Mouse (Mus musculus): ENCODE measurements at regions not wholly inside any gene's neighbourhood (a gene's known extent, or its start where the extent isn't known, plus 50 kb on each side); places are given as distances from the start of the nearest gene placed in this dataset.

- in situ Hi-C loops (cut with MboI; ENCODE audit: unreplicated experiment in 2 of 2) = no loop called here
Measured at GRCm38 (mm10) chr10:92339671-92340070, 382.5 kb downstream of the Nedd1 start.

GRCm38 (mm10) chr10:92336949-92337348 is 385.3 kb downstream of the Nedd1 start:
- in situ Hi-C loops (cut with MboI; ENCODE audit: unreplicated experiment in 2 of 2) = no loop called here

DNA sequence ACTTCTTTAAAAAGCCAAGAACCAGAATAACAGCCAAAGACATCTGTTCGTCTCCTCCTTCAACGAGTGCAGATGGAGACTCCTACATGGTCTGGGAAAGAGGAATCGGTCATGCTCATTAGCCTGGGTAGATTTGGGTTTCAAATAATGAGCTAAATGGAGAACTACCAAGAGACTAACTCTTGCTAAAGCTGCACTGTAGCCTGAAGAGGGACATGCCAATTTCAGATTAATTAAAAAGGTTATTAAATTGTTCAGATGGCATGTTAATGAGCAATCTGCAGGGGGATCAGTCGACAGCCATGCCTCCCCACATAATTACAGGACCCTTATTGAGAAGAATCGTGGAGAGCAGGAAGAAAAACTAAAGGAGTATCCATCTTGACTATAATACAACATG is 386.1 kb downstream of the Nedd1 start:
- in situ Hi-C loops (cut with MboI; ENCODE audit: unreplicated experiment in 2 of 2) = no loop called here

GRCm38 (mm10) chr10:92335141-92335540 is 387.1 kb downstream of the Nedd1 start:
- in situ Hi-C loops (cut with MboI; ENCODE audit: unreplicated experiment in 2 of 2) = no loop called here

DNA sequence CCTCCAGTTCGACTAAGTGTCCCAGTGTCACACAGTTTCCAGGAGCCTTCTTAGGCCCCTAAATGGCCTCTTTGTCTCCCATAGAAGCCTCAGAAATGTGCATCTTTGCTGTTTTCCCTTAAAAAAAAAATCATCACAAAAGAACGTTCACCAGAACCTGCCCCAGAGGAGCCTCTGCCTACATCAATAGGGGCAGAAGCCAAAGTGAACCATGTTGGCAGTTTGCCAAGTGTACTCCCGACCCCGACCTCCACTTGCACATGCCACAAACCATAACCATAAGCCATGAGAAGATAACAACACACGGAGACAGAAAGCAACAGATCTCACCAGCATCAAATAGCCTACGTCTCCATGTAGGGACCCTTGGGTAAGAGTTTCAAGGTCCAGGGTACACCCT is 388.4 kb downstream of the Nedd1 start:
- in situ Hi-C loops (cut with MboI; ENCODE audit: unreplicated experiment in 2 of 2) = no loop called here

DNA sequence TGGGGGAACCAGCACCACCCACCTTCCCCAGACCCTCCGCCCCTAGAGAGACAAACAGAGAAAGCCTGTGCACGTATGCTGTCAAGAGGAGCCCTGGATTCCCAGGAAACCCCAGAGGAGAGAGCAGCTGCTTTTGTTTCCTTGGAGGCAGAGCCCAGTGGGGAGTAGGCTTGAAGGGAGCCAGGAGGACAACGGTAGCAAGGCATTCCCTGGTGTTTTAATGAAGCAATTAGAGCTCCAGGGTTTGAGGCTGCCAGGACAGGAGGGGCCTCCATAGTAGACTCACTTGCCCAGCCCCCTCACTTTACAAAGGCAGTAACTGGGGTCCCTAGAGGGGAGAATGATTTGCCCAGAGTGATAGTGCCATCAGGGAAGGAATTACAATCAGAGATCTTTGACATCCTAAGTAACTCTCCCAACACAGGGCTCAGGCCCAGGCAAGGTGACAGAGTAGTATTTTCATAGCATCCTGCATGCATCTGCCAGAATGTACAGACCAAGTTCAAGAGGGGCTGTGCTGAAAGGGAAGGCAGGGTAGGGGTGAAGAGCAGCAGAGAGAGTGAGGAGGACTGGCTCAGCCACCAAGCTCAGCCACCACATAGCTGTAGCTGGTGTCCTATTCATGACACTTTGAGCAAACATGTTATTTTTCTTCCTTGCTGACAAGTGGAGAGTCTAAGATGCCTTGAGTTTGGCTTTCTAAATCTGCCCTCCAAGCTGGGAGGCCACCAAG is 389.0 kb downstream of the Nedd1 start:
- in situ Hi-C loops (cut with MboI; ENCODE audit: unreplicated experiment in 2 of 2) = no loop called here

- in situ Hi-C loops (cut with MboI; ENCODE audit: unreplicated experiment in 2 of 2) = no loop called here
Measured at GRCm38 (mm10) chr10:92330150-92330549, 392.1 kb downstream of the Nedd1 start.

GRCm38 (mm10) chr10:92329661-92330060 is 392.6 kb downstream of the Nedd1 start:
- in situ Hi-C loops (cut with MboI; ENCODE audit: unreplicated experiment in 2 of 2) = no loop called here

- in situ Hi-C loops (cut with MboI; ENCODE audit: unreplicated experiment in 2 of 2) = no loop called here
Measured at GRCm38 (mm10) chr10:92325284-92325989, 396.8 kb downstream of the Nedd1 start.

- in situ Hi-C loops (cut with MboI; ENCODE audit: unreplicated experiment in 2 of 2) = loop anchor here in 1 of 2 experiments (25.0 kb wide), 1 partner anchor 698 kb away; no protein-coding TSS in a partner anchor
Measured at GRCm38 (mm10) chr10:92314606-92315005, 407.6 kb downstream of the Nedd1 start.

- in situ Hi-C loops (cut with MboI; ENCODE audit: unreplicated experiment in 2 of 2) = loop anchor here in 1 of 2 experiments (25.0 kb wide), 1 partner anchor 700 kb away; no protein-coding TSS in a partner anchor
Measured at GRCm38 (mm10) chr10:92312278-92312677, 409.9 kb downstream of the Nedd1 start.

- in situ Hi-C loops (cut with MboI; ENCODE audit: unreplicated experiment in 2 of 2) = loop anchor here in 1 of 2 experiments (25.0 kb wide), 1 partner anchor 704 kb away; no protein-coding TSS in a partner anchor
Measured at GRCm38 (mm10) chr10:92308643-92309042, 413.6 kb downstream of the Nedd1 start.

- in situ Hi-C loops (cut with MboI; ENCODE audit: unreplicated experiment in 2 of 2) = loop anchor here in 1 of 2 experiments (25.0 kb wide), 1 partner anchor 704 kb away; no protein-coding TSS in a partner anchor
Measured at GRCm38 (mm10) chr10:92307861-92308260, 414.4 kb downstream of the Nedd1 start.

- in situ Hi-C loops (cut with MboI; ENCODE audit: unreplicated experiment in 2 of 2) = no loop called here
Measured at GRCm38 (mm10) chr10:92298693-92299092, 423.5 kb downstream of the Nedd1 start.

- in situ Hi-C loops (cut with MboI; ENCODE audit: unreplicated experiment in 2 of 2) = no loop called here
Measured at GRCm38 (mm10) chr10:92296837-92297236, 425.4 kb downstream of the Nedd1 start.

- in situ Hi-C loops (cut with MboI; ENCODE audit: unreplicated experiment in 2 of 2) = no loop called here
Measured at GRCm38 (mm10) chr10:92296303-92296702, 425.9 kb downstream of the Nedd1 start.

DNA sequence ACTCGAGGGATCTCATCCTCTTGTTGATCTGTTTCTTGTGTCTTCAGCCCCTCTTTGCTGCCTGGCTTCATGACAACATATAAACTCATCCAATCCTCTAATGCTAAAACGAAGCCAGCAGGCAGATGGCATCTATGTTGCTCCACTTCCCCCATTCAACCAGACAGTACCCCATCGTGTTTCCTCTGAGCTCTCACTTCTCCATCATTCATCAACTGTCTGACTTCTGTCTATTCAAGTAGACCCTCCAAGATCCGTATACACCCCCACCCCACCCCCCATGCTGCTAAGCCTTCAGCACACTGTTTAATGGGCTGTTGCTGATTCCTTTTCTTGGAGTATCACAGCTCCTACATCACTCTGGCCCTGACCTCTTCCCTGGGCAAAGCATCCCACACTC is 429.0 kb downstream of the Nedd1 start:
- in situ Hi-C loops (cut with MboI; ENCODE audit: unreplicated experiment in 2 of 2) = no loop called here

DNA sequence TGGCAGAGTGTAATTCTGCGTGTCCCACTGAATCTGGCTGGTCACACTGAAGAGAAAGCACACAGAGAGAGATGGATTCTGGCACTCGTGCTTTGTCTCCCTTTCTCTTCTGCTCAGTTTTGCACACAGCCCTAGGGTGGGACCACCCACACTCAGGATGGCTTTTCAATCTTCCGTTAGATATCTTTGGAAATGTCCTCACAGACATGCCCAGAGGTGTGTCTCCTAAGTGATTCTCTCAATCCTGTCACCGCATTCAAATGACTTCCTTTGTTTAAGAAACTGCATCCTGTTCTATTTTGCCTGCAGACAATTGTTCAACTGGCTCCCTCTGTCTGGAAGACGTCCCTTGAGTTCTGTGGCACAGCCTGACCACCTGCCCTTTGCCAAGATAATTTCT is 433.0 kb downstream of the Nedd1 start:
- in situ Hi-C loops (cut with MboI; ENCODE audit: unreplicated experiment in 2 of 2) = no loop called here

GRCm38 (mm10) chr10:92284231-92284630 is 438.0 kb downstream of the Nedd1 start:
- in situ Hi-C loops (cut with MboI; ENCODE audit: unreplicated experiment in 2 of 2) = no loop called here

GRCm38 (mm10) chr10:92277981-92278380 is 444.2 kb downstream of the Nedd1 start:
- in situ Hi-C loops (cut with MboI; ENCODE audit: unreplicated experiment in 2 of 2) = no loop called here

GRCm38 (mm10) chr10:92257815-92258214 is 464.4 kb downstream of the Nedd1 start:
- in situ Hi-C loops (cut with MboI; ENCODE audit: unreplicated experiment in 2 of 2) = no loop called here

DNA sequence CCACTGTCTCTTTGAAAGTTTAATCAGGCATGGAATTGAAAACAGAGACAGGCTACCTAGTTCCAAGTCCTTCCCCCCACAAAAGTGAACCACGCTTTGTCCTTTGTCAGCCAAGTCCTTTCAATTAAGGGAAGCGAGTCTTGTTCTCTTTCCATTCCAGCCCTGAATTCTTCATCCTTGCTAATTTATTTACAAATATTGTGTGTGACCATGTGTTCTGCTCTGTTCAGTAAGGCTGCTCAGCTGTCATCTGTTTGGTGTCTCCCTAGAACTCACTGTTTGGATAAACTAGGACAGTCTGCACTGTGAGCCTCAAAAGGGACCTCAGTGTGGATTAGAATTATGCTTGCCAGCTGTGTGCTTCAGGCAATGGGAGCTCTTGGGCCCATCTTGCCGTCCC is 473.6 kb downstream of the Nedd1 start:
- in situ Hi-C loops (cut with MboI; ENCODE audit: unreplicated experiment in 2 of 2) = no loop called here
